Mouse (Mus musculus) ES-E14 (cell line): Measurements from ENCODE around the gene Nlrp6.

Source experiments
- CHD2 ChIP-seq: IDR thresholded peaks from 2 replicates; pipeline ENCODE4 v1.6.1; 2014; ENCODE audit warnings: mild to moderate bottlenecking, low read depth, low read length, inconsistent platforms
- HCFC1 ChIP-seq: IDR thresholded peaks from 2 replicates; pipeline ENCODE4 v1.6.1; 2012; ENCODE audit warnings: low read length, inconsistent platforms, borderline replicate concordance; ENCODE audit not compliant: insufficient read depth
- MAFK ChIP-seq: IDR thresholded peaks from 2 replicates; pipeline ENCODE4 v1.6.1; 2014; ENCODE audit warnings: mild to moderate bottlenecking, low read depth, low read length, inconsistent platforms; ENCODE audit not compliant: insufficient read depth

DNA sequence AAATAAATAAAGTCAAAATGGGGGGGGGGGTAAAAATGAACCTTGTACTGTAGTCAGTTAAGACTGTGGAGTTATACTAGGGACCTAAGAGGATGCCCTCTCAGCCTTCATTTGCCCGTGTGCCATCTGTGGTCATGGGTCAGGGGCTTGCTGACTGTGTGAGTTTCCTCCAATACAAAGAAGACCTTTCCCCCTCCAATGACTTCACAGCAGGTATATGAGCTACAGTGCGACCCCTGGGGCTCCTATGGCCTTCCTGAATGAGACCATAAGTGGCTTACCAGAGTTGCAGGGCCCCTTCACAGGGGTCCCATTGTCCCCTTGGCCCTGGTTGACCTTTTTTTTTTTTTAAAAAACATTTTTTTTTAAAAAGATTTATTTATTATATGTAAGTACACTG lies 40.7 kb downstream of the Nlrp6 start:
- TF ChIP-seq HCFC1 (no peak), MAFK (no peak), CHD2 (no peak)
